Mouse (Mus musculus) liver, postnatal 0 days (tissue): ENCODE data around the gene Sucnr1.

Source experiments
- CTCF ChIP-seq: sonication (generic); IDR thresholded peaks from 2 replicates; pipeline ENCODE4 v1.5.1; 2016; ENCODE audit warnings: antibody characterized with exemption, low read depth
- EP300 ChIP-seq: IDR thresholded peaks from 2 replicates; pipeline ENCODE4 v1.6.1; 2016; ENCODE audit warnings: antibody characterized with exemption, low read depth, mild to moderate bottlenecking

DNA sequence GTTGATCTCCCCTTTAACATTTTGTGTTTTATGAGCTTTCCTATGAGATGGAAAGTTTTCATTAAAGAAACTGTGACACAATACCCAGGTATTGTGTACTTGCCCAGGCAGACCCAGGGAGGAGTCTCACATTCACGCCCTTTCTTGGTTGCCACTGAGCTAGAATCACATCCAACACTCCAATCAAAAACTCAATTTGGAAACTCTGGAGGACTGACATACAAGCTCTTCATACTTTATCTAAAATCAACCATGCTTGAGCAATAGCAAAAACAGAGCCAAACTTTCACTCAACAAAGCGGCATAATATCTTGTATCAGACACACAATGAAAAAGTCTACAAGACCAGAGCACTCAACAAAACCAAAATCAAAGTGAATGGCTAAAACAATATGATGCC lies 27.7 kb upstream of the Sucnr1 start:
- TF ChIP-seq EP300 (no peak), CTCF (no peak)
